Mouse (Mus musculus): ENCODE measurements around the gene Vmn1r121. TPM values are rescaled to one million over a fixed set of nuclear protein-coding genes. Genes with fewer than 3 reads are reported as not detected.
"Not testable (repeated sequence)": the region's sequence is repeated elsewhere in the genome, so short reads cannot be mapped to it uniquely, and the experiment has no call there.

Vmn1r121 gene
- not detected for total RNA-seq (2021)
- long read RNA-seq, experiment 1, result 0 reads
- long read RNA-seq, experiment 2, result 0 reads

DNA sequence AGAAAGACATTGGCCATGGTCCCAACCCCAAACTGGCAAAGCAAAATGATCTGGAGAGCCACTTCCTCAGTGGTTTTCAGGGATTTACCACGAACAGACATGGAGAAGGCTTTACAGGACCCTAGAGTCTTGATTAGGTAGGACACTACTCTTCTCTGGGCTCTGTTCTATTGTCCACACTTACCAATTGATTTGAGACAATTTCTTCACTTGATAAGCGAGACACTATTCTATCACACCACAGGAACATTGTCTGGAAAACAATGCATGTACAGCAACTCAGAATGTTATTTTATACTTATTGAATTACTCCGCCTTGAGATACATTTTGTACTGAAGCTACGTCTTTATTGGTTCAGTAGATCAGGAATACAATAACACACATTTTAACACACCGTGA, at the start of gene Vmn1r121:
Gene Vmn1r121 (minus strand): TSS at position 101 of the 400 bp plus-strand sequence.
- DNase-seq, result not testable (repeated sequence)

DNA sequence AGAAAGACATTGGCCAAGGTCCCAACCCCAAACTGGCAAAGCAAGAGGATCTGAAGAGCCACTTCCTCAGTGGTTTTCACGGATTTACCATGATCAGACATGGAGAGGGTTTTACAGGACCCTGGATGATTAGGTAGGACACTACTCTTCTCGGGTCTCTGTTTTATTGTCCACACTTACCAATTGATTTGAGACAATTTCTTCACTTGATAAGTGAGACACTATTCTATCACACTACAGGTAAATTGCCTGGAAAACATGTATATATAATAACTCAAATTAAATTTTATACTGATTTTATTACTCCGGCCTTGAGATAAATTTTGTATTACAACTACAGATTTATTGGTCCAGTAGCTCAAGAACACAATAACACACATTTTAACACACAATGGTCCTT, 35.7 kb upstream of the Vmn1r121 start, which contains the start of gene Vmn1r122:
Gene Vmn1r122 (minus strand): TSS at position 101 of the 400 bp plus-strand sequence.
- DNase-seq, result not testable (repeated sequence)

DNA sequence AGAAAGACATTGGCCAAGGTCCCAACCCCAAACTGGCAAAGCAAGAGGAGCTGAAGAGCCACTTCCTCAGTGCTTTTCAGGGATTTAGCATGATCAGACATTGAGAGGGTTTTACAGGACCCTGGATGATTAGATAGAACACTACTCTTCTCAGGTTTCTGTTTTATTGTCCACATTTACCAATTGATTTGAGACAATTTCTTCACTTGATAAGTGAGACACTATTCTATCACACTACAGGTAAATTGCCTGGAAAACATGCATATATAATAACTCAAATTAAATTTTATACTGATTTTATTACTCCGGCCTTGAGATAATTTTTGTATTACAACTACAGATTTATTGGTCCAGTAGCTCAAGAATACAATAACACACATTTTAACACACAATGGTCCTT, 44.6 kb downstream of the Vmn1r121 start, which contains the start of gene Vmn1r120:
Gene Vmn1r120 (minus strand): TSS at position 101 of the 400 bp plus-strand sequence.
- not testable (repeated sequence) for DNase-seq

Other genes starting within 250 kb of the Vmn1r121 start
- not detected for gene Vmn1r116, start 226.3 kb downstream of the Vmn1r121 start, total RNA-seq (2021)
- not detected for gene Vmn1r117, start 214.4 kb downstream of the Vmn1r121 start, total RNA-seq (2021)
- gene Vmn1r118, start 186.2 kb downstream of the Vmn1r121 start, total RNA-seq (2021), result not detected
- gene Vmn1r119, start 86.1 kb downstream of the Vmn1r121 start, total RNA-seq (2021), result not detected
- gene Vmn1r120, start 44.7 kb downstream of the Vmn1r121 start, total RNA-seq (2021), result not detected
- gene Vmn1r122, start 35.6 kb upstream of the Vmn1r121 start, total RNA-seq (2021), result not detected
- not detected for gene Vmn1r123, start 63.7 kb upstream of the Vmn1r121 start, total RNA-seq (2021)
- not detected for gene Gm5157, start 91.9 kb upstream of the Vmn1r121 start, total RNA-seq (2021)
- gene Vmn1r124, start 162.1 kb upstream of the Vmn1r121 start, total RNA-seq (2021), result not detected
- gene Vmn1r125, start 173.7 kb upstream of the Vmn1r121 start, total RNA-seq (2021), result not detected
- not detected for gene Vmn1r126, start 203.0 kb upstream of the Vmn1r121 start, total RNA-seq (2021)
- not detected for gene Vmn1r127, start 221.3 kb upstream of the Vmn1r121 start, total RNA-seq (2021)

Measured in heart, adult 18-20 months (tissue).